Mouse (Mus musculus): ENCODE data around the gene Dus3l. TPM values are rescaled to one million over a fixed set of nuclear protein-coding genes. Genes with fewer than 3 reads are reported as not detected.

Dus3l gene
- 24.7 and 26.8 TPM in 2 replicates for polyA plus RNA-seq (2021; fragmentation: Nextera tagmentation)
- long read RNA-seq, experiment 1, transcript Dus3l-204 (10 exons, 2,749 nt), result minor isoform, 64 of 450 reads
- long read RNA-seq, experiment 1, transcript Dus3l-201 (13 exons, 2,025 nt), result major isoform, 204 of 450 reads
- long read RNA-seq, experiment 1, partial matches to known transcripts, result 58 of 450 reads
- long read RNA-seq, experiment 1, other reads (novel, unspliced or antisense), result 124 of 450 reads
- long read RNA-seq, experiment 2, transcript Dus3l-201 (13 exons, 2,025 nt), result major isoform, 24 of 41 reads
- long read RNA-seq, experiment 2, partial matches to known transcripts, result 7 of 41 reads
- long read RNA-seq, experiment 2, other reads (novel, unspliced or antisense), result 10 of 41 reads

DNA sequence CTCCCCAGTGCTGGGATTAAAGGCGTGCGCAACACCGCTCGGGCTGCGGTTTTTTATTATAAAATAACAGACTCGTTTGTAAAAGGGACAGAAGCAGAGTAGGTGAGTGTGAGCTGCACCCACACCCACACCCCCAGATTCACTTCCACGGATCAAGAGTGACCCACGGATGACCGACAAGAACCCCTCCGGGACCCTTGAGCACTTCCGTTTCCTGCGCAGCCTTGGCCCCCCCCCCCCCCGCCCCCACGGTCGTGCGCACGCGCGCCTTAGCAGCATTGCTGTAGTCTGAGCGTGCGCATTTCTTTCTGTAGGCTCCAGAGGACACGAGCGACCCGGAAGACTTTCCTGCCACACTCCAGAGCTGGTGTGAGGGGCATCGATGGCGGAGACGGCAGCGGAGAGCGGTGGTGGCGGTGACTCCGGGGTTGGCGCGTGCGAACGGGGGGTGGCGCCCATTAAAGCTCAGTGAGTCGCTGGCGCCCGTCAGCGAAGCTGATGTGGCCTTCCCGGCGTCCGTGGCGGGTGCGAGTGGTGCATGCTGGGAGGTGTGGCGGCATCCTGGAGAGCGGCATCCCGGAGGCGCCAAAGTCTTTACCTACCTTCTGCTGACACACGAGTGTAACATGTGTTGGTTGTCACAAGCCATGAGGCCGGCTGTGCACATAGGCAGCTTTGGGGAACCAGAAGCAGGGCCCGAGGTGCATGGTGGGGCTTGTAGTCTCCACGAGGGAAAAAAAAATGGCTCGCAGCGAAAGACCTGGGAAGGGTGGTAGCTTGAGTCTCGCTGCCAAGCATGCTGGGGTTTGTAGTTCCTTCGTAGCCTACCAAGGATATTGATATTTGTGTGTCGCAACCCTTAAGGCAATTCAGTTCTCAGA is at the start of gene Dus3l:
Gene Dus3l, plus strand, starts transcription at position 284 of the 881 bp plus-strand sequence.

DNA sequence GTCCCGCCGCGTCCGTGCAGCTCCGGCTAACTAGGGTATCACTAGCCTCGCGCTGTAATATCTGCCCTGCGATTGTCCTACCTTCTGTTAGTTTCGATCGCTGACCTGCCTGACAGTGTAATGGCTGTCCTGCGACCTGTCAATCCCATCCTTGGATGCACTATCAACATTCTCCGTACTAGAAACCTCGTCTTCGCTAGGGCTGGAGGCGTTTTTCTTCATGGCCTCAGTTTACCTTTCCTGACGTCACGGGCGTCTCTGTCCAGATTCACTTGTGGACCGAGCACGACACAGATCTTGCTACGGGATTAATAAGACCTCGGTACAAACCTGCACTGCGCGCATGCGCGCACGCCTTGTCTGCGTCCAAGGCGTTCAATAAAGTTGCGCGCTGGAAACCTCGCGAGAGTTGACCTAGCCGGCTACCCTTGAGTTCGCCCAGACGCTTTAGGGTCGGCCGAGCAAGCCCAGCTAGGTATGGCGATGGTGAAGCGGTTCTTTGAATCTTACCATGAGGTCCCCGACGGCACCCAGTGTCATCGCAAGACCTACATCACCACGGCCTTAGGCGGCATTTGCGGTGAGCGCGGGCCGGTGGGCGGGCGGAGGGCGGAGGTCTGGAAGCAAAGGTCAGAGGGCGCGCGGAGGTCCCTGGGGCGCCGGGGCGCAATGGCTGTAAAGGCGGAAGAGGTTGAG is 47.0 kb upstream of the Dus3l start, which contains the start of the genes Ndufa11 and Vmac:
Gene Ndufa11, plus strand, starts transcription at position 405 of the 696 bp plus-strand sequence.
Gene Vmac, minus strand, starts transcription at position 660 of the 696 bp plus-strand sequence.

DNA sequence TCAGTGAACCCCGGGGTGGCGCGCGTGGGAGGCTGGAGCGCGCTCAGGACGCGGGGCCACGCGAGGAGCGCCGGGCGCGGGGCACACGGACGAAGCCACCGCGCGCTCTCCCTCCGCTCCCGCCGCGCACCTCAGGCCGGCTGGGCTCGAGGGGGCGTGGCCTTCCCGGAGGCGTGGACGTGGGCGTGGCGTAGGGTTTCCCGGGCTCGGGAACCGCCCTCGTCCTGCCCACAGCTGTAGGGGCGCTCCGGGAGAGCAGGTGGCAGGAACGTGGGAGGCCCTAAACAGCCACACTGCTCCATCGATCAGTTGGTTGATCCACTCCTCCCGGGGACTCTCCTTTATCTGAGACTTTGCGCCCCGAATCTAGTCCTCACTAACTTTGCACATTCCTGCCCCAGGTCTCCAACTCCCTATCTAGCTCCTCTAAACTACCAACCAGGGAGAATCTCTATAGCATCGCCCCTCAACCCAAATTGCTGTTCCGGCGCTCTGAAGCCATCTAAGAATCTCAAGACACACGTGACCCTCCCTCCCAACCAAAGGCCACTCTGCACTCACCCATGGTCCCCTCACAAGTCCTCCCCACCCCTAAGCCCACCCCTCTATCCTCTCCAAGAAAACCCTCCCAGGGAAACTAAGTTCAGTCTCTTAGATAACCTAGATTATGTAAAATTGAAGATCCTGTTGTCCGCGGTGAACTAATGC is 7.0 kb upstream of the Dus3l start, which contains the start of gene Nrtn:
Gene Nrtn, minus strand, starts transcription at position 115 of the 708 bp plus-strand sequence.

DNA sequence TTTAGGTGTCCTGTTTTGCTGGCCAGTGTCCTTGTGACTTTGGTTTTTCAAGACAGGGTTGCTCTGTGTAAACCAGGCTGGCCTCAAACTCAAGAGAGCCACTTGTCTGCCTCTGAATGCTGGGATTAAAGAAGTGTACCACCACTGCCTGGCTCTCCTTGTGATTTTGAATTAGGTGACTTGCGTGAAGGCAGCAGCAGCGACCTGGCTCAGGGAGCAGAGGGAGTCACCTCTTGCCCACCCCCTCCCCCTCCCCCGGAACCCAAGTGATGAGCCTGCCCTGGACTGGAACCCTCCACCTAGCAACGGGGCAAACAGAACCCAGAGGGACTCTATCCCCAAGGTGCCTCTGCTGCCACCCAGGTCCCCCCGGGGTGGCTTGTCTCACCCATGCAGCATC is 5.4 kb downstream of the Dus3l start, which contains the start of gene Prr22:
Gene Prr22, plus strand, starts transcription at position 301 of the 400 bp plus-strand sequence.

Other genes starting within 250 kb of the Dus3l start
- not detected in 2 replicates for gene Gm20219, start 210.4 kb upstream of the Dus3l start, polyA plus RNA-seq (2021; fragmentation: Nextera tagmentation)
- 12.8 and 17.3 TPM in 2 replicates for gene Safb2, start 180.2 kb upstream of the Dus3l start, polyA plus RNA-seq (2021; fragmentation: Nextera tagmentation)
- gene Safb, start 179.9 kb upstream of the Dus3l start, polyA plus RNA-seq (2021; fragmentation: Nextera tagmentation), result 36.0 and 38.2 TPM in 2 replicates
- gene 2410015M20Rik, start 155.0 kb upstream of the Dus3l start, polyA plus RNA-seq (2021; fragmentation: Nextera tagmentation), result 448 and 559 TPM in 2 replicates
- 1,951 and 2,168 TPM in 2 replicates for gene Rpl36, start 151.3 kb upstream of the Dus3l start, polyA plus RNA-seq (2021; fragmentation: Nextera tagmentation)
- 24.7 and 30.3 TPM in 2 replicates for gene Lonp1, start 137.9 kb upstream of the Dus3l start, polyA plus RNA-seq (2021; fragmentation: Nextera tagmentation)
- 0.15 and 0.34 TPM in 2 replicates for gene Catsperd, start 136.6 kb upstream of the Dus3l start, polyA plus RNA-seq (2021; fragmentation: Nextera tagmentation)
- gene Ranbp3, start 91.5 kb upstream of the Dus3l start, polyA plus RNA-seq (2021; fragmentation: Nextera tagmentation), result 43.8 and 58.2 TPM in 2 replicates
- 982 and 1,143 TPM in 2 replicates for gene Ndufa11, start 47.0 kb upstream of the Dus3l start, polyA plus RNA-seq (2021; fragmentation: Nextera tagmentation)
- gene Vmac, start 46.7 kb upstream of the Dus3l start, polyA plus RNA-seq (2021; fragmentation: Nextera tagmentation), result 9.5 and 9.6 TPM in 2 replicates
- gene Nrtn, start 7.2 kb upstream of the Dus3l start, polyA plus RNA-seq (2021; fragmentation: Nextera tagmentation), result 3.3 and 6.1 TPM in 2 replicates
- gene Prr22, start 5.5 kb downstream of the Dus3l start, polyA plus RNA-seq (2021; fragmentation: Nextera tagmentation), result 0.29 TPM in 1 of 2 replicates, not detected in the other
- gene Rfx2, start 66.3 kb downstream of the Dus3l start, polyA plus RNA-seq (2021; fragmentation: Nextera tagmentation), result 1.0 and 1.1 TPM in 2 replicates
- gene Acsbg2, start 109.7 kb downstream of the Dus3l start, polyA plus RNA-seq (2021; fragmentation: Nextera tagmentation), result not detected in 2 replicates
- 0.07 and 0.13 TPM in 2 replicates for gene 1700061G19Rik, start 110.7 kb downstream of the Dus3l start, polyA plus RNA-seq (2021; fragmentation: Nextera tagmentation)
- 4.6 and 11.4 TPM in 2 replicates for gene Mllt1, start 170.7 kb downstream of the Dus3l start, polyA plus RNA-seq (2021; fragmentation: Nextera tagmentation)
- gene Acer1, start 217.4 kb downstream of the Dus3l start, polyA plus RNA-seq (2021; fragmentation: Nextera tagmentation), result not detected in 2 replicates
- gene Clpp, start 225.5 kb downstream of the Dus3l start, polyA plus RNA-seq (2021; fragmentation: Nextera tagmentation), result 172 and 205 TPM in 2 replicates
- gene Alkbh7, start 232.6 kb downstream of the Dus3l start, polyA plus RNA-seq (2021; fragmentation: Nextera tagmentation), result 62.5 and 64.6 TPM in 2 replicates
- not detected in 2 replicates for gene Pspn, start 235.3 kb downstream of the Dus3l start, polyA plus RNA-seq (2021; fragmentation: Nextera tagmentation)
- gene Gtf2f1, start 246.5 kb downstream of the Dus3l start, polyA plus RNA-seq (2021; fragmentation: Nextera tagmentation), result 63.0 and 79.7 TPM in 2 replicates
- gene Gm17949, start 246.7 kb downstream of the Dus3l start, polyA plus RNA-seq (2021; fragmentation: Nextera tagmentation), result not detected in 2 replicates